Mouse (Mus musculus) cerebral cortex, adult 2 months (tissue): ENCODE data around the gene 5031410I06Rik.

Source experiments
- WGBS: fragments of 180-500 bp; shearing (Covaris S2); methylation state at CpG from one replicate; pipeline ENCODE4 v1.1.7; 2018; 5-methylcytosine and 5-hydroxymethylcytosine counted together

Gene 5031410I06Rik

GRCm38 (mm10) chr5:26105262-26105661 is at the start of gene 5031410I06Rik:
TSS of gene 5031410I06Rik (minus strand) at chr5:26105362.
- no CpG with 5 or more reads among the region's 3 CpGs for WGBS

GRCm38 (mm10) chr5:26142891-26143290 is 37.7 kb upstream of the 5031410I06Rik start:
- WGBS, result 79% methylated on average over 6 of the region's 6 CpGs

DNA sequence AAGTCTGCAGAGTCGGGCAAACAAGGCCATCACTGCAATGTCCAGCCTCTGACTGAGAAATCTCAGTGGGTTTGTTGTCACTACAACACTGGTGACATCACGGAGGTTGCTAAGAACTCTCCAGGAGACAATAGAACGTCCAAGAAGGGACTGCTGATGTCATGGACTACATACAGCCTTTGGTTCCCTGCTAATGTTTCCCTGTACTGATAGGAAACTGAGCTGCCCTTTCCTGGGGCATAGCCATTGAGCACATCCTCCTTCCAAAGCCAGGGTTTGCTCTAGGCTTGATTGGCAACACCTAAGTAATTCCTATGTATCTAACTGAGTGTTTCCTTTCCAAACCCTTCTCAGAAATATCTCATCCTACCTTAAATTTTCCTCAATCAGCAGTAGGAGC is 16.2 kb upstream of the 5031410I06Rik start, which contains the start of gene Gm10220:
Gm10220 (minus strand) TSS at position 101 of the 400 bp plus-strand sequence.
- no CpG with 5 or more reads among the region's 3 CpGs for WGBS

- 64% methylated on average over 1 of the region's 1 CpGs for WGBS
Observed at GRCm38 (mm10) chr5:26089191-26089590, 16.0 kb downstream of the 5031410I06Rik start, which contains the start of gene Gm10471. TSS of gene Gm10471 (minus strand) at chr5:26089291.

DNA sequence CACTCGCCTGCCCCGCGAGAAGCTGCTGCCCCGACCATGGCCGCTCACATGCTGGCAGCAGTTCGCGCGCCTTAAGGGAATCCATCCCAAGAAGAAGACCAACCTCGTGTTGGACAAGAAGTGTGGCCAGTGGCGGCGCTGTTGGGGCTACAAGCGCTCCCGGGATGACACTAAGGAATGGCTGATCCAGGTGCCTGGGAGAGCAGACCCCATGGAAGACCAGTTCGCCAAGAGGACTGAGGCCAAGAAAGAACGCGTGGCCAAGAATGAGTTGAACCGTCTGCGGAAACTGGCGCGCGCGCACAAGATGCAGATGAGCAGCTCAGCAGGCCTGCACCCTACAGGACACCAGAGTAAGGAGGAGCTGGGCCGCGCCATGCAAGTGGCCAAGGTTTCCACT is 34.4 kb downstream of the 5031410I06Rik start:
- WGBS, result 94% methylated on average over 24 of the region's 24 CpGs

DNA sequence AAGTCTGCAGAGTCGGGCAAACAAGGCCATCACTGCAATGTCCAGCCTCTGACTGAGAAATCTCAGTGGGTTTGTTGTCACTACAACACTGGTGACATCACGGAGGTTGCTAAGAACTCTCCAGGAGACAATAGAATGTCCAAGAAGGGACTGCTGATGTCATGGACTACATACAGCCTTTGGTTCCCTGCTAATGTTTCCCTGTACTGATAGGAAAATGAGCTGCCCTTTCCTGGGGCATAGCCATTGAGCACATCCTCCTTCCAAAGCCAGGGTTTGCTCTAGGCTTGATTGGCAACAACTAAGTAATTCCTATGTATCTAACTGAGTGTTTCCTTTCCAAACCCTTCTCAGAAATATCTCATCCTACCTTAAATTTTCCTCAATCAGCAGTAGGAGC is 46.7 kb downstream of the 5031410I06Rik start, which contains the start of gene Gm7347:
Gm7347 (minus strand) TSS at position 101 of the 400 bp plus-strand sequence.
- WGBS, result no CpG with 5 or more reads among the region's 2 CpGs
